ENCODE assay signal across 8 mouse cellular contexts in the genomic region with DNA sequence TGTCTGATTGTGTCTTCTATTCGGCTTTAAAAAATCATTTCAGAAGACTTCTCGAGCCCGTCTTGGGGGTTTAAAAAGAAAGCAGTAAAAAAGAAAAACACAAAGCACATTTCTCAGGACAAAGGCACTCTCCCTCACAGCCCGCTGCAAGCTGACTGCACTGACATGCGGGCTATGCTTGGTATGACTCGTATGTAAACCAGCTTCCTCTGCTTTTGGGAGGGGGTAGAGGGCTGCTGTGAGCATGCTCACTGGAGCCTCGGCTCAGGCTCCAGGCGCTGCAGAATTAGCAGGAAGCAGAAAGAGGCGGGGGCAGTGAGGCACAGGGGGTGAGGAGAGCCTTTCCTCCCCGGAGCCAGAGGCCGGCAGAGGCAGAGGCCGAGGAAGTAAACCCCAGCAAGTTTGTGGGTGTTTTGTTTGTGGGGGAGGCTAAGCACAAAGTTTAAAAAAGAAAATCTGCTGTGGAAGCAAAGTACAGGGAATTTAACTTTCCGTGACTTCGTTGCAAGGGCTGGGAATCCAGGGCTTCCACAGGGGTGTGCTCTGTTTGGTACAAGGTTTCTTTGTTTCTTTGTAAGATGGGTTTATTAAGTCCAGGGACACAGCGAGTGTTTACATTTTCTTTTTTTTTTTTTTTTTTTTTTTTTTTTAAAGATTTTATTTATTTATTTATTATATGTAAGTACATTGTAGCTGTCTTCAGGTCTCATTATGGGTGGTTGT. TPM values are rescaled to one million over a fixed set of nuclear protein-coding genes. Genes with fewer than 3 reads are reported as not detected.
DNase-seq lines count a peak whose midpoint lies in the region; ATAC-seq and TF ChIP-seq lines count a peak whose summit lies in the region.

No protein-coding gene starts in this region.

- H3K79me2 ChIP-seq in liver, adult 2 months (ENCODE audit: control insufficient read depth, insufficient read depth, low read length): peaks cover 44% of the 10 kb centered on the region; the same call in 1 of the 2 replicates

- DNase-seq in cerebellum, adult 2 months: peak in 1 of 2 experiments; percentile 47
- no peak for DNase-seq in cerebellum, adult 11-12 months
- DNase-seq in liver, adult 2 months (ENCODE audit: extremely low read depth, low read depth, low spot score): peak; percentile 67
- DNase-seq in monocyte, adult 2 months (ENCODE audit: low read depth in 1 of 2, low spot score in 2 of 2): peak; percentile 57 to 67
- peak; percentile 58 to 74 for DNase-seq in spleen, postnatal 10 days (ENCODE audit: low spot score in 2 of 2)

- no peaks in the 10 kb centered on the region for H3K9me3 ChIP-seq in heart, embryonic 11.5 days (replicated peaks; ENCODE audit: control insufficient read depth, low read length)
- H3K9me3 ChIP-seq in kidney, embryonic 15.5 days (replicated peaks): no peaks in the 10 kb centered on the region

- TF ChIP-seq CTCF in cerebellum, adult 2 months (IDR thresholded peaks at IDR 0.05; ENCODE audit: borderline replicate concordance, insufficient read depth, low read depth, low read length): no peak
- peak; percentile 3; the same call in 1 of the 2 replicates for TF ChIP-seq CTCF in liver, adult 2 months (IDR thresholded peaks at IDR 0.05; ENCODE audit: low read depth, low read length)

- H3K27ac ChIP-seq in cerebellum, adult 2 months (ENCODE audit: insufficient read depth, low read length): no peak overlapping the region
- H3K27ac ChIP-seq in heart, embryonic 11.5 days (ENCODE audit: low read depth, low read length): peak overlapping the region; percentile 90
- peak overlapping the region; percentile 92 for H3K27ac ChIP-seq in kidney, embryonic 15.5 days
- peak overlapping the region; percentile 65 for H3K27ac ChIP-seq in liver, adult 2 months (replicated peaks; ENCODE audit: insufficient read depth, low read depth, low read length)

- H3K9ac ChIP-seq in heart, embryonic 11.5 days (ENCODE audit: low read depth, low read length): peak overlapping the region; percentile 97
- H3K9ac ChIP-seq in kidney, embryonic 15.5 days: peak overlapping the region; percentile 83
- H3K9ac ChIP-seq in liver, adult 2 months (ENCODE audit: low read depth, low read length): peak overlapping the region; percentile 82

- TF ChIP-seq POLR2A in cerebellum, adult 2 months (IDR thresholded peaks at IDR 0.05; ENCODE audit: borderline replicate concordance, insufficient read depth, low read length): no peak
- TF ChIP-seq POLR2A in liver, adult 2 months (IDR thresholded peaks at IDR 0.05; ENCODE audit: extremely low read depth, insufficient read depth, low read length): peak; percentile 75; the same call in 1 of the 2 replicates

- ATAC-seq in erythroblast, adult 5-6 weeks (replicated peaks; ENCODE audit: low FRiP score, poor library complexity, severe bottlenecking): peak; percentile 53
- ATAC-seq in heart, embryonic 11.5 days (replicated peaks; ENCODE audit: insufficient number of reproducible peaks, low FRiP score, low TSS enrichment): peak; percentile 89
- ATAC-seq in kidney, embryonic 15.5 days (replicated peaks; ENCODE audit: low FRiP score): peak; percentile 96

- H3K27me3 ChIP-seq in cerebellum, adult 2 months (ENCODE audit: control insufficient read depth, insufficient read depth, low read length): no peaks in the 10 kb centered on the region
- no peaks in the 10 kb centered on the region for H3K27me3 ChIP-seq in heart, embryonic 11.5 days (ENCODE audit: control insufficient read depth, insufficient read depth, low read length)
- H3K27me3 ChIP-seq in kidney, embryonic 15.5 days: no peaks in the 10 kb centered on the region
- H3K27me3 ChIP-seq in liver, adult 2 months (ENCODE audit: control insufficient read depth, insufficient read depth, low read length): no peaks in the 10 kb centered on the region

- H3K4me3 ChIP-seq in cerebellum, adult 2 months (replicated peaks; ENCODE audit: insufficient read depth, low read depth, low read length): peak overlapping the region; percentile 57
- H3K4me3 ChIP-seq in heart, embryonic 11.5 days (ENCODE audit: low read depth, low read length): peak overlapping the region; percentile 73
- peak overlapping the region; percentile 73 for H3K4me3 ChIP-seq in kidney, embryonic 15.5 days (replicated peaks)
- peak overlapping the region; percentile 84 for H3K4me3 ChIP-seq in liver, adult 2 months (ENCODE audit: insufficient read depth, low read depth, low read length)

- no peaks in the 10 kb centered on the region; the same call in 1 of the 2 replicates for H3K4me1 ChIP-seq in cerebellum, adult 2 months (ENCODE audit: control insufficient read depth, insufficient read depth, low read length)
- H3K4me1 ChIP-seq in heart, embryonic 11.5 days (ENCODE audit: control insufficient read depth, insufficient read depth, low read length): peaks cover 29% of the 10 kb centered on the region
- peaks cover 36% of the 10 kb centered on the region for H3K4me1 ChIP-seq in kidney, embryonic 15.5 days
- peaks cover 22% of the 10 kb centered on the region for H3K4me1 ChIP-seq in liver, adult 2 months (ENCODE audit: control insufficient read depth, insufficient read depth, low read length)

- H3K4me2 ChIP-seq in heart, embryonic 11.5 days: peak overlapping the region; percentile 67
- peak overlapping the region; percentile 62 for H3K4me2 ChIP-seq in kidney, embryonic 15.5 days

- 22% methylated on average over 15 of the region's 15 CpGs for WGBS in cerebellum, adult 2 months
- 8% methylated on average over 15 of the region's 15 CpGs for WGBS in heart, embryonic 11.5 days (ENCODE audit: insufficient replicate concordance)
- WGBS in kidney, embryonic 15.5 days: 3% methylated on average over 15 of the region's 15 CpGs
- WGBS in liver, adult 2 months: 4% methylated on average over 15 of the region's 15 CpGs

- no peaks in the 10 kb centered on the region for H3K36me3 ChIP-seq in heart, embryonic 11.5 days (ENCODE audit: control insufficient read depth, insufficient read depth, low read length)
- H3K36me3 ChIP-seq in kidney, embryonic 15.5 days: no peaks in the 10 kb centered on the region
- H3K36me3 ChIP-seq in liver, adult 2 months (ENCODE audit: control insufficient read depth, insufficient read depth, low read length): no peaks in the 10 kb centered on the region

RNA-seq across cellular contexts. Expression of a gene that starts 48.0 kb away (rescaled TPM):
- polyA plus RNA-seq in cerebellum, adult 2 months (2012; rRNA removed): 22.3 and 23.9 TPM in 2 replicates
- total RNA-seq in erythroblast, adult 5-6 weeks (2015; ENCODE audit: low replicate concordance): 4.2 and 5.0 TPM in 2 replicates
- total RNA-seq in erythroblast, adult 5-6 weeks (2017; ENCODE audit: low replicate concordance): 6.5 and 13.0 TPM in 2 replicates
- polyA plus RNA-seq in heart, embryonic 11.5 days (2014; fragmentation: Nextera tagmentation; extraction: Ambion mirVana): 49.1 and 51.6 TPM in 2 replicates
- 106 and 110 TPM in 2 replicates for polyA plus RNA-seq in kidney, embryonic 15.5 days (2015; fragmentation: Nextera tagmentation; extraction: Ambion mirVana)
- 24.3 and 31.0 TPM in 2 replicates for total RNA-seq in liver, adult 2 months (2014; rRNA removed)
- polyA plus RNA-seq in liver, adult 2 months (2012; rRNA removed): 32.1 and 44.5 TPM in 2 replicates
